Mouse (Mus musculus): ENCODE measurements around the gene Thsd4.

The Thsd4 gene

DNA sequence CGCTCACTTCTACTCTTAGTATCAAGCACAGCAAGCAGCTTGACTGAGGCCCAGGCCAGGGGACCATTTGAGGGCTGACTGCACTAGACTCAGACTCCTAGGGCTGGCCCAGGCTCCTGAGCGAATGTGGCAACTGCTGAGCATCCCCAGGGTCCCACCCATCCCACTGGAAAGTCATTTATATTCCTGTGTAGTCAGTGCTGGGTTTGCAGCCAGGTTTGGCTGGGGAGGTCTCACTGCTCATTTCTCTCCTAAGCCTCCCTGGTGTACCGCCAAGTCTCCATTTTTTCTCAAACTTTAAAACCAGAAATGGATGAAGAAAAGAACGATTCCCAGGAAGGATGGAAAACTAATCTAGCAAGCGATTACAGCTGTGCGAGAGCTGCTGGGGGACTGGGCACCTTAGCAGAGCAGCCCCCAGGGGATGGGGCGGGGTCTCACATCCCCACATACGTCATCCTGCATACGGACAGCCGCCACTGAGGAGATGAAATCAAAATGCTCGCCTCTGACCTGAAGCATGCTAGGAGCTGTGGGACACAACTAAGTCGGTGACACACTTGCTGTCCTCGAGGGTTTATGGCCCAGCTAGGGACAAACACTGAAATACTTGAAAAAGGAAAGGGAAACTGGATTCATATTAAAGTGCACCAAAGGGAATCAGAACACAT lies 67.3 kb downstream of the Thsd4 start:
- no peak for DNase-seq

DNA sequence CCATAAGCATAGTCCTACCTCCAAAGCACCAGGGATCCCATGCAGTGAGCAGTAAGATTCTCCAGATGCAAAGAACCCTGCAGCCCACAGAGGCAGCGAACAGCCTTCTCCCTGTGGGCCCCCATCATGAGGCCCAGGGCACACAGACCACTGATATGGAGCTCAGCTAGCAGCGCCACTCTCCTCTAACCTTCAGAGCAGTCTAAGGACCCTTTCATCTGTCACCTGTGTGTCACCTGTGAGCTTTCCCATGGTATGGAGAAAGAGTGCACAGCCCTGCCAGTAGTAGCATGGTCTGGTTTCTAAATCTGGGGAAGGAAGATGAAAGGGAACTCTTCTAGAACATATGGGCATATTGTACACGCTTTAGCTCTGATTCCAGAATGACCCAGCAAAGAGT lies 72.3 kb downstream of the Thsd4 start:
- DNase-seq, result no peak

- DNase-seq, result no peak
Measured at GRCm38 (mm10) chr9:60445821-60446220, 76.0 kb downstream of the Thsd4 start.

GRCm38 (mm10) chr9:60441274-60441902 lies 80.5 kb downstream of the Thsd4 start:
- DNase-seq, result no peak

- no peak for DNase-seq
Measured at GRCm38 (mm10) chr9:60440506-60440905, 81.3 kb downstream of the Thsd4 start.

GRCm38 (mm10) chr9:60436246-60436645 lies 85.6 kb downstream of the Thsd4 start:
- DNase-seq, result no peak

DNA sequence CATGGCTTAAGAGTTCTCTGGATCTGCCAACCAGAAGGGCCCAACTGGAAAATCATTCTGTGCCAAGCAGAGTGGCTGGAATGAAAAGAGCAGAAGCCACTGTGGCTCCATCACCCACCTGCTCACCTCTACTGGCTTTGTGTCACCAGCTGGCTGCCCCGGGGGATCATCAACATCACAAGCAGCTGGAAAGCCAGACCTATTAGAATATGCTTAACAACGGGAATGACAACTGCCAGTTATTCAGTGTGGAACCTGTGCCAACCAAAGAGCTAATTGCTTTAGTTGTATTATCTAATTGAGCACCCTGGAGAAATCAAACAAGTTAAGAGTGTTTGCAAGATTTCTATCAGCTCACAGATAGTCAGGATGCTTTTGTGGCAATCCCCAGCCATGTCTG lies 87.8 kb downstream of the Thsd4 start:
- no peak for DNase-seq

GRCm38 (mm10) chr9:60431924-60432323 lies 89.9 kb downstream of the Thsd4 start:
- DNase-seq, result no peak

DNA sequence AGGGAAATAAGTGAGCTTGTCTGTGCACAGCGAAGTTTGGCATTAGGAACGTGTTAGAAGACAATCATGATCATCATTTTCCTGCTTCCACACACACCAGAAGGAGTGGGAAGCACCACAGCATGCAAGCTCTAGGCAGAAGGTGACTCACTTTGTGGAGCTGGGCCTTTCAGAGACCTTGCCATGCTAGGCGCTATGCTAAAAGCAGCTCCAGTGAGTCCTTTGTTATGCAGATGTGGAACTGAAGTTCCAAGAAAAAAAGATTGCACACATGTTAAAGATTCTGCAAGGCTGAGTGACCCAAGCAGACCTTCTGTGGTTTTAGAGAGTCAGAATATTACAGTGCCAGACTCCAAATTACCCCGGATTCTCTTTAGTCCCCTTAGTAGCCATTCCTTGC lies 91.8 kb downstream of the Thsd4 start:
- DNase-seq, result no peak

- no peak for DNase-seq
Measured at GRCm38 (mm10) chr9:60414076-60414755, 107.6 kb downstream of the Thsd4 start.

DNA sequence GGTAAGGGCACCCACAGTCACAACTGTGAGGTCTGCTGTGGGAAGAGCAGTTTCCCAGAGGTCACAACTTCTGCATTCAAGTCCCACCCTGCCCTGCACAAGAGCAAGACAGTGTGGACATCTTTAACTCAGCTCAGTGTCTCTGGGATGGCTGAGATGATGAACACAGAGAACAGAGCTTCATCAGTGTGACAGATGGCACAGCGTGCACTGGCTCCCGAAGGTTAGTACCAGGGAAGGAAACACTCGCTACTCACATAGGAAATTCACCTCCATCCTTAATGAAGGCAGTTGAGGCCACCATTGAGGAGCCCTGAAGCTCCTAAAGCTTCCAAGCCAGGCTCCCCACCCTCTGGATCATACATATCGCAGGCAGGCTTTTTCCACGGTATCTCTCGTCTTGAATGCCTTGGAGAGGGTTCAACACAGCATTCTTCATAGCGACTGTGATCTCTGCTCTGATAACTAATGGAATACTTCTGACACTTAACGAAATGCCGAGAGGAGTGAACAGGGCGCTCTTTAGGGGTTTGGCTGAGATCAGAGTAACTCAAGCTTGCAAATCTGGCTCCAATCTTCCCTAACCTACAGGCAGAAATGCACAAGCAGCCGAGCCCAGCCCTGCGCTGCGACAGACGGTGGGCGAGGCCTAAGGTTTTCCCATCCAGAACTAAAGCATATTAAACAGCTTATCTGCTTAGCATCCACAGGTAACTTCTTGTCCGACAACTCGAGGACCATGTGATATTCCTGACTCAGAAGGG lies 110.8 kb downstream of the Thsd4 start:
- DNase-seq, result peak; percentile 30 to 49

- no peak for DNase-seq
Measured at GRCm38 (mm10) chr9:60407374-60407773, 114.5 kb downstream of the Thsd4 start.

DNA sequence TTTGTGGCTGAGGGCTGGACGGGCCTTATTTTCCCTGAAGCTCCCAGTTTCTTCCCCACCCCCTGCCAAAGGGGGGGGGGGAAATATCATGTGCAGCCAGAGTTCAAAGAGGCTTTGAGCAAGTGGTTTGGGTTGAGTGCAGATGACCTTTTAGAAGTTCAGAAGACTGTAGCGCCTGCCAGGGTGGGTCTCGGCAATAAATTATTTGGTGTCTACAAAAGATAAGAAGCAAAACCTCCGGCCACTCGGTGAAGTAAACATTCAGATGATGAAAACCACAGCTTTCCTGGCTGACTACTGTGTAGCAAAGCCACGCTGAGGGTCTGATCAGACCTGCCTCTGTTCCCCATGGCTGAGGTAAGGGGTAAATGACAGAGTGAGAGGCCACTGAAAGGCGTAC lies 116.1 kb downstream of the Thsd4 start:
- no peak for DNase-seq

GRCm38 (mm10) chr9:60402681-60403080 lies 119.2 kb downstream of the Thsd4 start:
- DNase-seq, result no peak

- no peak for DNase-seq
Measured at GRCm38 (mm10) chr9:60400001-60400400, 121.8 kb downstream of the Thsd4 start.

DNA sequence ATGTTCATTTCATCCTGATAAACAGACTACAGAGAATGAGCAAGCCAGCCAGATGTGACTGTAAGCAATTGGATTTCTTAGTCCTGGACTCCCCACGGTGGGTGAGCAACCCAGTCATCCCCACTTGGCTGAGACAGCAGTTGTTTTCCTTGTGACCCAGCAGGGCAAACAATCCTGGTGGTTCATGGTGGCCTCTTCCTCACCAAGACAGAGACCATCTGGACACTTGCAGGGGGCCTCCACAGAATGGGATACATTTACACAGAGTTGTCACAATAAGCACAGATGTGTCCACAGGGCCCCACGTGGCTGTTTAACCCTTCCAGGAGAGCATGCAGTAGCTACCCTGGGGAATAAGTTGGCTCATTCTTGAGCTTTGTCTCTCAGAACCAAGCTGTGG lies 123.8 kb downstream of the Thsd4 start:
- no peak for DNase-seq

- no peak for DNase-seq
Measured at GRCm38 (mm10) chr9:60396096-60396495, 125.8 kb downstream of the Thsd4 start.

GRCm38 (mm10) chr9:60392916-60393315 lies 128.9 kb downstream of the Thsd4 start:
- DNase-seq, result no peak

DNA sequence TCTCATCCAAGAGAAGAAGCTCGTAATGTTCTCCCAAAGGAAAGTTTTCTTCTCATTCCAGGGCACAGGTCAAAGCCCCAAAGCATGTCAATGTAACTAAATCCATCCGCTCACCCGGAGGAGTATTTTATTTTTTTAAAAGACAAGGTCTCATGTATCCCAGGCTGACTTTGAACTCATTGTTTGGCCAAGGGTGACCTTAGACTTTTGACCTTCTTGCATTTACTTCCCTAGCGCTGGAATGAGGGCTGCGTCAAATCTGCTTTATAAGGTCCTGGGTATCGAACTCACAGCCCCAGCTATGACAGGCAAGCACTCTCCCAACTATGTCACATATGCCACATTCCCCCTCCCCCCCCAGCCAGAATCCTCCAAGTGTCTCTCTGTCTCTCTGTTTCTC lies 137.1 kb downstream of the Thsd4 start:
- DNase-seq, result no peak

DNA sequence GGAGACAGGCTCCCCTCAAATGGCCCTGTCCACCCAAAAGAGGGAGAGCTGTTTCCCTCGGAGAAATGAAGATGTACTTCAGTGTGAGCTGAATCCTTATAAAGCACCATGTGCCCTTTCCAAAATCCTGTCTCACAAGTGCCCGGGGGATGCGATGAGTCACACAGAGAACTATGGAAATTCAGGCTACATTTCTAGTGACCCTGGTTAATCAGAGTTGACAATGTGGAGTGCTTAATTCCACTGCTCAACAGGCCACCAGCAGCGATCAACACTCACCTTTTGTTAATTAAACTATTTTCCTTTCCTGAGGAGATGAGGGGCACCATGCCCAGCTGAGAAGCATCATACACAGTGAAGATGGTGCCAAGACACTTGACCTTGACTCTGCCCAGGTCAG lies 138.9 kb downstream of the Thsd4 start:
- DNase-seq, result peak in 1 of 2 experiments; percentile 2

GRCm38 (mm10) chr9:60382526-60382925 lies 139.3 kb downstream of the Thsd4 start:
- DNase-seq, result no peak

GRCm38 (mm10) chr9:60381010-60381409 lies 140.8 kb downstream of the Thsd4 start:
- no peak for DNase-seq

DNA sequence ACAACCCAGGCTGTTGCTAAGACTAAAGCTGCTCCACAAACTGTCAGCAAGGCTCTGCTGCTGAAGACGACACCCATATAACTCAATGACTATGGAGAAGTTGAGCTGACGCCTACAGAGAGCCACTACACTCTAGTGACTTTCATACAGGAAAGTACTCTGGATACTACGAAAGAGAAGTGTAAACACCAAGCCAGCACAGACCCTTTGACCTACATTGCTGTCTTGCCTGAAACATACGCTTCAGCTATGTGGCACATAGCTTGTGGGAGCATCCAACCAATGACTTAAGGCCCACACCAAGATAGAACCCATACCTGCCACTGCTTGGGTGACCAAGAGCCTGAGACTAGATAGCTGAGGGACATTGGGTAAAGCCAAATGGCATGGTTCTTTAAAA lies 141.3 kb downstream of the Thsd4 start:
- no peak for DNase-seq

DNA sequence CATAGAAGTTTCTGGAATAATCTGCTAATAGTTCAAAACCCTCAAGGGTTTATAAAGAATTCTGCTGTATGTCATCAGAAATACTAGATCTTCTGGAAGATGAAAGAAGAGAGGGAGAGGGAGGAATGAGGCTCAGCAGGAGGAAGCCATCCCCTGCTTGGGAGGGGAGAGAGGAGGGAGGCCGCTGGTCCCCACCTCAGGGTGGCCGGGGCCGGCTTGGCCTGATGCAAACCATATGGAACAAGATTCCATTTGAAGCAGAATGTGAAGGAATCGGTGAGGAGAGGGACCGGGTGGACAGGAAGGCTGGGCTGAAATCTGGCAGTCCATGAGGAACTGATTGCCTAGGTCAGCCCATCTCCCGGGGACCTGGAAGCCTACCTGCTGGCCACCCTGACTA lies 143.6 kb downstream of the Thsd4 start:
- DNase-seq, result no peak

All from cerebellum, adult 18-20 months (tissue).